Mouse (Mus musculus) stomach, postnatal 0 days (tissue): ENCODE measurements around the gene Vmn1r223. TPM values are rescaled to one million over a fixed set of nuclear protein-coding genes. Genes with fewer than 3 reads are reported as not detected.

Experiments used
- ATAC-seq: fragments of 200-750 bp; cut with Nextera tagmentation; 2 replicates; pipeline ENCODE4 v1.8.0; 2017; ENCODE audit not compliant: low FRiP score, low TSS enrichment
- DNase-seq: peaks from one replicate; pipeline ENCODE4 v3.0.0-alpha.2; 2016; ENCODE audit warnings: low spot score
- H3K27ac ChIP-seq: fragments of 300-500 bp; sonication (generic); replicated peaks from 2 replicates; pipeline ENCODE4 v1.5.1; 2014; ENCODE audit warnings: mild to moderate bottlenecking, control low read depth
- H3K27me3 ChIP-seq: fragments of 300-500 bp; sonication (generic); 2 replicates; pipeline ENCODE4 v1.6.1; 2014; ENCODE audit warnings: low read length; ENCODE audit not compliant: control insufficient read depth, insufficient read depth
- H3K36me3 ChIP-seq: fragments of 300-500 bp; sonication (generic); 2 replicates; pipeline ENCODE4 v1.6.1; 2014; ENCODE audit warnings: low read length, mixed read lengths; ENCODE audit not compliant: control insufficient read depth, insufficient read depth
- H3K4me1 ChIP-seq: fragments of 300-500 bp; sonication (generic); replicated peaks from 2 replicates; pipeline ENCODE4 v1.6.1; 2014; ENCODE audit warnings: antibody characterized with exemption; ENCODE audit not compliant: control insufficient read depth, insufficient read depth
- H3K4me2 ChIP-seq: fragments of 300-500 bp; sonication (generic); replicated peaks from 2 replicates; pipeline ENCODE4 v1.6.1; 2014; ENCODE audit warnings: low read depth, mild to moderate bottlenecking, control low read depth, moderate library complexity
- H3K4me3 ChIP-seq: fragments of 300-500 bp; sonication (generic); 2 replicates; pipeline ENCODE4 v1.5.1; 2014; ENCODE audit warnings: low read depth, low read length, control low read depth
- H3K9ac ChIP-seq: fragments of 300-500 bp; sonication (generic); 2 replicates; pipeline ENCODE4 v1.6.1; 2014; ENCODE audit warnings: mild to moderate bottlenecking, low read length, control low read depth, mixed read lengths
- H3K9me3 ChIP-seq: fragments of 300-500 bp; sonication (generic); 2 replicates; pipeline ENCODE4 v1.6.1; 2016; ENCODE audit warnings: low read length; ENCODE audit not compliant: control insufficient read depth
- CTCF ChIP-seq: IDR thresholded peaks from 2 replicates; pipeline ENCODE4 v1.5.1; 2016; ENCODE audit warnings: antibody characterized with exemption, low read depth, mild to moderate bottlenecking, moderate library complexity
- EP300 ChIP-seq: optimal IDR thresholded peaks from 2 replicates; pipeline ENCODE3; 2016; ENCODE audit warnings: antibody characterized with exemption
- WGBS: fragments of 180-500 bp; shearing (Covaris S2); extraction: QIAGEN DNeasy Blood & Tissue Kit; methylation state at CpG from one replicate; pipeline ENCODE4 v1.1.7; 2014; 5-methylcytosine and 5-hydroxymethylcytosine counted together
- polyA plus RNA-seq: library from polyadenylated mRNA; unstranded; fragments of >200 nt; fragmentation: Nextera tagmentation; extraction: Ambion mirVana; gene quantifications from 2 replicates; pipeline ENCODE4 v1.2.1, GENCODE M21; 2015

Gene Vmn1r223
- polyA plus RNA-seq, 1 experiment from 2014 or later: not detected

- under 1% methylated on average over 35 of the region's 35 CpGs for WGBS
- ATAC-seq: no peak
Observed at GRCm38 (mm10) chr13:23285921-23286720, 39.2 kb downstream of the Vmn1r223 start.

GRCm38 (mm10) chr13:23286721-23287362, 39.9 kb downstream of the Vmn1r223 start:
- Histone ChIP-seq H3K9ac (no peak overlapping the region), H3K36me3 (no peaks in the 10 kb centered on the region), H3K4me1 (no peaks in the 10 kb centered on the region; the same call in 1 of the 2 replicates), H3K27ac (no peak overlapping the region), H3K9me3 (no peaks in the 10 kb centered on the region), H3K27me3 (no peaks in the 10 kb centered on the region), H3K4me3 (peak overlapping the region; percentile 42), H3K4me2 (peak overlapping the region; percentile 65)
- no peak for ATAC-seq
- 2% methylated on average over 19 of the region's 19 CpGs for WGBS
- TF ChIP-seq EP300 (no peak), CTCF (no peak)
- DNase-seq: no peak

More at GRCm38 (mm10) chr13:23285921-23286720, 39.2 kb downstream of the Vmn1r223 start:
- no peaks in the 10 kb centered on the region for H3K36me3 ChIP-seq
- no peaks in the 10 kb centered on the region; the same call in 1 of the 2 replicates for H3K4me1 ChIP-seq
- TF ChIP-seq CTCF (no peak), EP300 (no peak)
- H3K4me3 ChIP-seq: peak overlapping the region; percentile 42
- 0 out of 2 replicates have a peak overlapping the region, but pooled peaks have one; percentile 31 for H3K9ac ChIP-seq
- no peak overlapping the region for H3K27ac ChIP-seq
- no peaks in the 10 kb centered on the region for H3K27me3 ChIP-seq
- H3K4me2 ChIP-seq: peak overlapping the region; percentile 65
- no peaks in the 10 kb centered on the region for H3K9me3 ChIP-seq
- DNase-seq: no peak

GRCm38 (mm10) chr13:23297737-23298136, 50.8 kb downstream of the Vmn1r223 start:
- no peak overlapping the region for H3K4me3 ChIP-seq
- H3K9ac ChIP-seq: no peak overlapping the region
- H3K4me2 ChIP-seq: no peak overlapping the region
- TF ChIP-seq CTCF (peak; percentile 51), EP300 (no peak)
- no peaks in the 10 kb centered on the region for H3K4me1 ChIP-seq
- WGBS: 3% methylated on average over 5 of the region's 5 CpGs
- no peaks in the 10 kb centered on the region for H3K36me3 ChIP-seq
- H3K27ac ChIP-seq: no peak overlapping the region
- ATAC-seq (no peak), DNase-seq (no peak)
- no peaks in the 10 kb centered on the region for H3K9me3 ChIP-seq
- H3K27me3 ChIP-seq: no peaks in the 10 kb centered on the region

GRCm38 (mm10) chr13:23298445-23299232, 51.7 kb downstream of the Vmn1r223 start:
- Histone ChIP-seq H3K36me3 (no peaks in the 10 kb centered on the region), H3K27me3 (no peaks in the 10 kb centered on the region), H3K4me1 (no peaks in the 10 kb centered on the region), H3K27ac (no peak overlapping the region), H3K9me3 (no peaks in the 10 kb centered on the region), H3K4me3 (peak overlapping the region; percentile 42), H3K9ac (no peak overlapping the region), H3K4me2 (peak overlapping the region; percentile 51)
- 11% methylated on average over 21 of the region's 21 CpGs for WGBS
- ATAC-seq (0 out of 2 replicates have a peak, but pooled peaks have one; percentile 51), DNase-seq (no peak)
- TF ChIP-seq CTCF: no peak
- no peak for TF ChIP-seq EP300

GRCm38 (mm10) chr13:23299276-23299998, 52.5 kb downstream of the Vmn1r223 start:
- Histone ChIP-seq H3K4me3 (peak overlapping the region; percentile 42), H3K9ac (peak overlapping the region; percentile 35; the same call in 1 of the 2 replicates), H3K4me1 (no peaks in the 10 kb centered on the region), H3K27ac (no peak overlapping the region), H3K36me3 (no peaks in the 10 kb centered on the region), H3K4me2 (peak overlapping the region; percentile 51), H3K27me3 (no peaks in the 10 kb centered on the region), H3K9me3 (no peaks in the 10 kb centered on the region)
- DNase-seq (no peak), ATAC-seq (no peak)
- WGBS: 1% methylated on average over 22 of the region's 22 CpGs
- TF ChIP-seq EP300 (no peak), CTCF (no peak)
